In the genomic region with DNA sequence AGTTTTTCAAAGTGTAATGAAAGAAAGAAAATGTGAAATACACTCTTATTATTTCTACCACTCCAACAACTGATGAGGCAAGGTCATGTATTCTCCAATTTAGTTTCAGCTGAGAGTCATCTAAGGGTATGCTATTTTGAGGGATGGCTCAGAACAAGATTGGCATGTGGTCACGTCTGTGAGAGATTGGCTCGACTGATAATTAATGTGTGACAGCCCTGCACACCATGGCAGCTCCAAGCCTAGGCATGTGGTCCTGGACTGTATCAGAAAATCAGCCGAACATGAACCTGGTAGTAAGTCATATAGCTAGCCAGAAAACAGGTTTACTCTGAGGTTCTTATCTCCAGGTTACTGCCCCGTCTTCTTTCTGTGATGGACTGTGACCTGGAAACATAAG, we compare ENCODE assay signal across 21 mouse cellular contexts.
DNase-seq lines count a peak whose midpoint lies in the region; ATAC-seq and TF ChIP-seq lines count a peak whose summit lies in the region.
"Had no signal": no experiment of that assay in that cellular context is flagged by ENCODE, and none has a peak within 500 bp of the region (broad histone marks: within the 10 kb centered on the region; RNA-seq: fewer than 3 reads in every experiment).

No protein-coding gene starts in this region.

- peak; percentile 61 to 71 for DNase-seq in cerebellum, postnatal 14 days
- DNase-seq in cerebellum, adult 11 months, result no peak
- DNase-seq in gastrocnemius, adult 2 months, result peak; percentile 18
- DNase-seq in gastrocnemius, postnatal 36 days, result no peak
- DNase-seq in liver, adult 2 months (ENCODE audit: extremely low read depth, low read depth, low spot score), result peak; percentile 28
- no peak for DNase-seq in liver, embryonic 11.5 days (ENCODE audit: low spot score)
- no peak for DNase-seq in testis, postnatal 10 days (ENCODE audit: low spot score)
- DNase-seq: adrenal gland, adult 2 months; adrenal gland, postnatal 10 days; adrenal gland, postnatal 25 days; cerebellum, adult 11-12 months; cerebellum, adult 2 months; cerebellum, adult 9-10 months; embryo, embryonic 11 days had no signal

- H3K4me1 ChIP-seq in liver, adult 2 months (ENCODE audit: control insufficient read depth, insufficient read depth, low read length), result no peaks in the 10 kb centered on the region; the same call in 1 of the 2 replicates
- no peaks in the 10 kb centered on the region for H3K4me1 ChIP-seq in liver, embryonic 11.5 days (replicated peaks; ENCODE audit: control insufficient read depth, insufficient read depth, low read length)
- H3K4me1 ChIP-seq: embryonic facial prominence, embryonic 13.5 days; embryonic facial prominence, embryonic 15.5 days; forebrain, embryonic 10.5 days; forebrain, embryonic 12.5 days had no signal

- intact Hi-C loops in gastrocnemius, adult 2 months (cut with DNase I), result no loop called here
- intact Hi-C loops in gastrocnemius, postnatal 36 days (cut with DNase I), result no loop called here

- H3K79me2 ChIP-seq in liver, adult 2 months (ENCODE audit: control insufficient read depth, insufficient read depth, low read length), result no peaks in the 10 kb centered on the region

- ATAC-seq in liver, embryonic 11.5 days (replicated peaks; ENCODE audit: low FRiP score), result no peak
- ATAC-seq: forebrain, embryonic 14.5 days; forebrain, embryonic 16.5 days had no signal

- peak overlapping the region; percentile 31; the same call in 1 of the 2 replicates for H3K27ac ChIP-seq in gastrocnemius, adult 2 months
- no peak overlapping the region for H3K27ac ChIP-seq in liver, adult 2 months (replicated peaks; ENCODE audit: insufficient read depth, low read depth, low read length)
- no peak overlapping the region for H3K27ac ChIP-seq in liver, embryonic 11.5 days (ENCODE audit: low read depth, low read length)
- H3K27ac ChIP-seq: embryonic facial prominence, embryonic 13.5 days; embryonic facial prominence, embryonic 15.5 days; forebrain, embryonic 10.5 days; forebrain, embryonic 12.5 days had no signal

- no peaks in the 10 kb centered on the region for H3K9me3 ChIP-seq in liver, embryonic 11.5 days (ENCODE audit: control insufficient read depth, low read length)
- H3K9me3 ChIP-seq: embryonic facial prominence, embryonic 13.5 days; embryonic facial prominence, embryonic 15.5 days; forebrain, embryonic 10.5 days; forebrain, embryonic 12.5 days had no signal

- TF ChIP-seq CTCF in gastrocnemius, adult 2 months (IDR thresholded peaks at IDR 0.05), result no peak
- TF ChIP-seq CTCF in liver, adult 2 months (IDR thresholded peaks at IDR 0.05; ENCODE audit: low read depth, low read length), result no peak

- H3K9ac ChIP-seq in liver, adult 2 months (ENCODE audit: low read depth, low read length), result no peak overlapping the region
- H3K9ac ChIP-seq in liver, embryonic 11.5 days (ENCODE audit: low read depth, low read length), result no peak overlapping the region
- H3K9ac ChIP-seq: embryonic facial prominence, embryonic 13.5 days; embryonic facial prominence, embryonic 15.5 days; forebrain, embryonic 12.5 days had no signal

- no peak for TF ChIP-seq POLR2A in liver, adult 2 months (IDR thresholded peaks at IDR 0.05; ENCODE audit: extremely low read depth, insufficient read depth, low read length)

- WGBS in liver, adult 2 months, result 66% methylated on average over 4 of the region's 4 CpGs
- 67% methylated on average over 4 of the region's 4 CpGs for WGBS in liver, embryonic 11.5 days

- H3K4me3 ChIP-seq in gastrocnemius, adult 2 months, result no peak overlapping the region
- no peak overlapping the region for H3K4me3 ChIP-seq in liver, adult 2 months (ENCODE audit: insufficient read depth, low read depth, low read length)
- no peak overlapping the region for H3K4me3 ChIP-seq in liver, embryonic 11.5 days (ENCODE audit: low read depth, low read length)
- H3K4me3 ChIP-seq: embryonic facial prominence, embryonic 13.5 days; embryonic facial prominence, embryonic 15.5 days; erythroblast, embryonic 14.5 days; forebrain, embryonic 10.5 days; forebrain, embryonic 12.5 days had no signal

- H3K4me2 ChIP-seq in liver, embryonic 11.5 days, result no peak overlapping the region
- H3K4me2 ChIP-seq: embryonic facial prominence, embryonic 13.5 days; embryonic facial prominence, embryonic 15.5 days; forebrain, embryonic 12.5 days had no signal

- no peaks in the 10 kb centered on the region for H3K36me3 ChIP-seq in liver, adult 2 months (ENCODE audit: control insufficient read depth, insufficient read depth, low read length)
- no peaks in the 10 kb centered on the region for H3K36me3 ChIP-seq in liver, embryonic 11.5 days (ENCODE audit: control insufficient read depth, insufficient read depth, low read length)
- H3K36me3 ChIP-seq: embryonic facial prominence, embryonic 13.5 days; embryonic facial prominence, embryonic 15.5 days; forebrain, embryonic 10.5 days; forebrain, embryonic 12.5 days had no signal

- no peaks in the 10 kb centered on the region for H3K27me3 ChIP-seq in liver, adult 2 months (ENCODE audit: control insufficient read depth, insufficient read depth, low read length)
- H3K27me3 ChIP-seq in liver, embryonic 11.5 days (replicated peaks; ENCODE audit: control insufficient read depth, insufficient read depth, low read length), result no peaks in the 10 kb centered on the region
- H3K27me3 ChIP-seq: embryonic facial prominence, embryonic 13.5 days; embryonic facial prominence, embryonic 15.5 days; forebrain, embryonic 12.5 days had no signal

Comparison
In these comparisons a context has a peak if more than half of its experiments do, and no peak if none do; other contexts are left out.
1. DNase-seq: peak in cerebellum, postnatal 14 days (2 of 2), gastrocnemius, adult 2 months (single experiment) and liver, adult 2 months (single experiment); none in cerebellum, adult 11 months (single experiment), gastrocnemius, postnatal 36 days (0 of 2), liver, embryonic 11.5 days (single experiment) and testis, postnatal 10 days (single experiment).